Mouse (Mus musculus) stomach, embryonic 16.5 days (tissue): ENCODE measurements around the gene Rasgrf2. TPM values are rescaled to one million over a fixed set of nuclear protein-coding genes. Genes with fewer than 3 reads are reported as not detected.

Experiments used
- ATAC-seq: fragments of 200-750 bp; cut with Nextera tagmentation; 2 replicates; pipeline ENCODE4 v1.8.0; 2017; ENCODE audit warnings: moderate number of reproducible peaks, moderate TSS enrichment; ENCODE audit not compliant: insufficient read depth, low FRiP score
- H3K27ac ChIP-seq: fragments of 300-500 bp; sonication (generic); 2 replicates; pipeline ENCODE4 v1.5.1; 2014; ENCODE audit warnings: low read length
- H3K27me3 ChIP-seq: fragments of 300-500 bp; sonication (generic); 2 replicates; pipeline ENCODE4 v1.6.1; 2014; ENCODE audit warnings: low read length, control low read depth, mixed read lengths; ENCODE audit not compliant: control insufficient read depth, insufficient read depth
- H3K36me3 ChIP-seq: fragments of 300-500 bp; sonication (generic); 2 replicates; pipeline ENCODE4 v1.6.1; 2014; ENCODE audit warnings: low read length; ENCODE audit not compliant: control insufficient read depth, insufficient read depth
- H3K4me1 ChIP-seq: fragments of 300-500 bp; sonication (generic); 2 replicates; pipeline ENCODE4 v1.6.1; 2014; ENCODE audit warnings: low read length, control low read depth, mixed read lengths; ENCODE audit not compliant: control insufficient read depth, insufficient read depth
- H3K4me2 ChIP-seq: fragments of 300-500 bp; sonication (generic); 2 replicates; pipeline ENCODE4 v1.6.1; 2014; ENCODE audit warnings: low read depth, low read length, mixed read lengths
- H3K4me3 ChIP-seq: fragments of 300-500 bp; sonication (generic); replicated peaks from 2 replicates; pipeline ENCODE4 v1.5.1; 2014; ENCODE audit warnings: mild to moderate bottlenecking, low read length
- H3K9ac ChIP-seq: fragments of 300-500 bp; sonication (generic); 2 replicates; pipeline ENCODE4 v1.6.1; 2014; ENCODE audit warnings: low read length
- H3K9me3 ChIP-seq: fragments of 300-500 bp; sonication (generic); replicated peaks from 2 replicates; pipeline ENCODE4 v1.6.1; 2016; ENCODE audit warnings: low read length, control low read depth; ENCODE audit not compliant: control insufficient read depth
- WGBS: fragments of 180-500 bp; shearing (Covaris S2); extraction: QIAGEN DNeasy Blood & Tissue Kit; methylation state at CpG from one replicate; pipeline ENCODE4 v1.1.7; 2014; 5-methylcytosine and 5-hydroxymethylcytosine counted together
- polyA plus RNA-seq: library from polyadenylated mRNA; unstranded; fragments of >200 nt; fragmentation: Nextera tagmentation; extraction: Ambion mirVana; gene quantifications from 2 replicates; pipeline ENCODE4 v1.2.1, GENCODE M21; 2015

Gene Rasgrf2
- polyA plus RNA-seq, 1 experiment from 2014 or later = 0.77 TPM

DNA sequence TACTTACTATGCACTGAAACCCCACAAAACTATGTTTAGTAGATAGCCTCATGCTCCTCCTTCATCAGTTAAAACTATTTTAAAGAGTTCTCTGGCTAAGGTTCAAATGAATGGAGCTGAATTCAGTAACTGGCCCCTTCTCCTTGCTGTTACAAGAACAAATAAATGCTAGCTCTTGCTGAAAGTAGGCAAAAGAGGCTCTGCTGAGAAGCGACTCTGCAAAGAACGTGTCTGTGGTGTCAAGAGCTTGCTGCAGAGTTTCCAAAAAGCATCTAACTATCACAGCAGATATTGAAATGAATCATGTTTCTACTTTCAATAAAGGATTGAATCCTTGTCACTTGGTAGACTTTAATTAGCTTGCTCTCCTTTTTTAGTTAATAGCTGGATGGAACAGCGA, 106.3 kb downstream of the Rasgrf2 start:
- WGBS = 91% methylated on average over 3 of the region's 3 CpGs
- ATAC-seq = no peak

DNA sequence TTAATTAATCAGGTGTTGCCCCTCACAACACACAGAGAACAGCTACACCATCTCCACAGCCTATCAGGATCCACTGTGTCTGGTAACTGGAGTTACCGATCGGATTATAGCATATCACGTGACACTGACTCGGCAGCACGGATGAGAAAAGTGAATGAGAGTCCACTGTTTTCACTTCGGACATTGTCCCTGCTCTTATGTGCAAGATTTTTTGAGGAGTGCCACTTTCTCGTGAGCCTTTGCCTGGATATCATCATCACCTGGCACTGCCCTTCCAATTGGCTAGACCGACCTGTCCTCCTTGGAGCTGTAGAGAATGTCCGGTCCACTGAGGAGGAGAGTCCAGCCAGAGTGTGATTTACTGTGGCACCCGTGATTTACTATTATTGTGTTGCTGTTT, 109.3 kb downstream of the Rasgrf2 start:
- Histone ChIP-seq H3K9me3 (no peaks in the 10 kb centered on the region), H3K27me3 (no peaks in the 10 kb centered on the region), H3K4me1 (no peaks in the 10 kb centered on the region), H3K4me2 (no peak overlapping the region), H3K9ac (no peak overlapping the region), H3K4me3 (no peak overlapping the region), H3K27ac (no peak overlapping the region), H3K36me3 (no peaks in the 10 kb centered on the region)
- 87% methylated on average over 10 of the region's 10 CpGs for WGBS
- ATAC-seq = no peak

More for the DNA sequence above, 106.3 kb downstream of the Rasgrf2 start:
- Histone ChIP-seq H3K9ac (no peak overlapping the region), H3K4me2 (no peak overlapping the region), H3K9me3 (no peaks in the 10 kb centered on the region), H3K4me3 (no peak overlapping the region), H3K27ac (no peak overlapping the region), H3K36me3 (no peaks in the 10 kb centered on the region), H3K4me1 (no peaks in the 10 kb centered on the region), H3K27me3 (no peaks in the 10 kb centered on the region)

DNA sequence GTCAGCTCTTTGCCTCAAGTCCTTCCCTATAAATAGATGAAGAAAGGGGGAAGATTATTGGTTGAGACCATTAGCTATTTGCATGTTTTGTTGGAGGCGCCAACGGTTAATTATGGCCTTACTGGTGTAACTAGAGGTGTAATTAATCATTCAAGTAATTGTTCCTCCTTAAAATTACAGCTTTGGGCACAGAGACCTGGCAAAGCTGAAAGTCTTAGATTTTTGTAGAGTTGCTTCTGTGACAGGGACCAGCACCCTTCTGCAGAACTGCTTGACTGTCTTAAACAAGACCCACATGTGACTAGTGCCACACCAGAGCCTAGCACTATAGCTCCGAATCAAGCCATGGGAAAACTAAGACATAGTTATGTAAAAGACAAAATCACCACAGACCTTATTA, 134.5 kb downstream of the Rasgrf2 start:
- no peaks in the 10 kb centered on the region for H3K4me1 ChIP-seq
- no peak overlapping the region for H3K4me3 ChIP-seq
- 82% methylated on average over 3 of the region's 3 CpGs for WGBS
- no peaks in the 10 kb centered on the region for H3K9me3 ChIP-seq
- H3K27ac ChIP-seq = no peak overlapping the region
- ATAC-seq = no peak
- H3K4me2 ChIP-seq = no peak overlapping the region
- no peak overlapping the region for H3K9ac ChIP-seq
- no peaks in the 10 kb centered on the region for H3K27me3 ChIP-seq
- H3K36me3 ChIP-seq = no peaks in the 10 kb centered on the region

DNA sequence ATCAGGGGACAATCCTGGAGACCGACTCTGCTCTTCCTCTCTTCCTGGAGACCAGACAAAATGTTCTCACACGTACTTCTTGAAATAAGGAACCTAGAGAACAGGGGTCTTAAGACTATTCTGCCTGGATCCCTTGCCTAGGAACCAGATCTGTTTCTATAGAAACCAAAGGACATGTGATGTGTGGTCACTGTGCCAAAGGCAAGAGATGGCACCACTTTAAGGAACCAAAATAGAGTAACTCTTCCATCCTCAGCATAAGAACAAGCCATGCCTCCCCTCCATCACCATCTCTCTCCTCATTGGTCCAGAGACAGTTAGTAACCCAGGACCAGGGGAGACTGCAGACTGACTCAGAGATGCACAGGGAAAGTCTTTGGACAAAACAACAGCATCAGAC, 140.0 kb downstream of the Rasgrf2 start:
- Histone ChIP-seq H3K4me3 (no peak overlapping the region), H3K9me3 (no peaks in the 10 kb centered on the region), H3K9ac (no peak overlapping the region), H3K4me1 (no peaks in the 10 kb centered on the region), H3K27ac (no peak overlapping the region), H3K27me3 (no peaks in the 10 kb centered on the region), H3K36me3 (no peaks in the 10 kb centered on the region), H3K4me2 (no peak overlapping the region)
- ATAC-seq = no peak
- 84% methylated on average over 2 of the region's 2 CpGs for WGBS

DNA sequence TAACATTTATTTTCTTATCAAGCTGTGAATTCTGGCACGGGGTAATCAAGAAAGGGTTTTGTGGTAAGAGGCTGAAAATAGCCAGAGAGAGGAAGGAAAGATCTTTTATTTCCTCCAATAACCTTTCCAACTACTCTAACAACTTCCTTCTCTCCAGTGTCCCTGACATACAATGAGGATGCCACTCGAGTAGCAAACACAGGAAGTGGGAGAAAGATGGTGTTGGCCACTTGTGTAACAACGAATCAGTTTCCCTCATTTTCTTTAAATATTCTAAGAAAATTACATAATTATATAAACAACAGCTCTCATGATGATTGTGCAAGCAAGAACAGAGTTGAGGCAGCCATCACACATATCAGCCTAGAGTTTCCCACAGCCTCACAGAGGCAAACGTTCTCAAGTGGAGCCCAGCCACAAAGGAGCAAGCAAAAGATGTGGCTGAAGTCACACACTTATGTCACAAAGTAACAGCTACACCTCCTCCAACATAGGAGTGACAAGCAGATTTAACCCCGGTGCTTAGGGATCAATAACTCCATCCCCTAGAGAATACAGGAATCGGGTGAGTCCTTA, 140.7 kb downstream of the Rasgrf2 start:
- Histone ChIP-seq H3K27me3 (no peaks in the 10 kb centered on the region), H3K4me1 (no peaks in the 10 kb centered on the region), H3K27ac (no peak overlapping the region), H3K36me3 (no peaks in the 10 kb centered on the region), H3K9me3 (no peaks in the 10 kb centered on the region), H3K4me2 (no peak overlapping the region), H3K4me3 (no peak overlapping the region), H3K9ac (no peak overlapping the region)
- ATAC-seq = no peak
- WGBS = 59% methylated on average over 6 of the region's 6 CpGs

DNA sequence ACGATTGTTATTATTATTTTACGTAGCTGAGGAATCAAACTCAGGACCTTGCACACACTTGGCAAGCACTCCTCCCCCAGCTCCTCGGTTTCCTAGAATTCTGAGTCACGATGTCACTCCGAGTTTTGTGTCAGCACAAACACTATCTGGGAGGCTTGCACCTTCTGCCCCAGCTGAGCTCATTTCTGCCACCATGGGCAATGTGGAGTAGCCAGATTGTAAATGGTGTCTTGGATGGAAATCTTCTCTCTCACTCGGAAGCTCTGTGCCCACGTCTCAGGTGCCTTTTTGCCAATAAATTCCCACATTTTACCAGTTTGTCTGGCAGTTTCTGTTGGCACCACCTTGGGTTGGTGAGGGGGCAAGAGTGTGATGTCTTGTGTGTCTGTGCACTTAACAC, 143.1 kb downstream of the Rasgrf2 start:
- H3K4me1 ChIP-seq = no peaks in the 10 kb centered on the region
- no peaks in the 10 kb centered on the region for H3K27me3 ChIP-seq
- H3K36me3 ChIP-seq = no peaks in the 10 kb centered on the region
- H3K27ac ChIP-seq = no peak overlapping the region
- H3K9me3 ChIP-seq = no peaks in the 10 kb centered on the region
- no peak overlapping the region for H3K4me3 ChIP-seq
- H3K4me2 ChIP-seq = no peak overlapping the region
- ATAC-seq = no peak
- no peak overlapping the region for H3K9ac ChIP-seq
- WGBS = 83% methylated on average over 7 of the region's 7 CpGs

DNA sequence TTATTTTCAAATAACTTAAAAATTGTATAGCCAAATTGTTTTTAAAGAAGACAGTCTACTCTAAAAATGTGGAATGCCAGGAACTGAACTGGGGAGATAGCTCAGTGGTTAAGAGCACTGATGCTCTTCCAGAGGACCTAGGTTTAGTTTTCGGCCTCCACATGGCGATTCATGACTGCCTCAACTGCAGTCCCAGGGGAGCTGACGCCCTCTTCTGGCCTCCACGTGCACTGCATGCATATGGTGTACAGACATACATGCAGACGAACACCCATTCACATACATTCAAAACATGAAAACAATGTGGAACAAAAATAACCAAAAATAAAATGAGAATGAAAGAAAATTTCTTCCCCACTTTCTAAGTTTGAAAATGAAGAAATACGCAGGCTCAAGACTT, 144.5 kb downstream of the Rasgrf2 start:
- no peak for ATAC-seq
- no peaks in the 10 kb centered on the region for H3K36me3 ChIP-seq
- 87% methylated on average over 6 of the region's 6 CpGs for WGBS
- H3K9ac ChIP-seq = no peak overlapping the region
- no peak overlapping the region for H3K27ac ChIP-seq
- H3K4me3 ChIP-seq = no peak overlapping the region
- no peaks in the 10 kb centered on the region for H3K27me3 ChIP-seq
- no peak overlapping the region for H3K4me2 ChIP-seq
- H3K4me1 ChIP-seq = no peaks in the 10 kb centered on the region
- no peaks in the 10 kb centered on the region for H3K9me3 ChIP-seq

DNA sequence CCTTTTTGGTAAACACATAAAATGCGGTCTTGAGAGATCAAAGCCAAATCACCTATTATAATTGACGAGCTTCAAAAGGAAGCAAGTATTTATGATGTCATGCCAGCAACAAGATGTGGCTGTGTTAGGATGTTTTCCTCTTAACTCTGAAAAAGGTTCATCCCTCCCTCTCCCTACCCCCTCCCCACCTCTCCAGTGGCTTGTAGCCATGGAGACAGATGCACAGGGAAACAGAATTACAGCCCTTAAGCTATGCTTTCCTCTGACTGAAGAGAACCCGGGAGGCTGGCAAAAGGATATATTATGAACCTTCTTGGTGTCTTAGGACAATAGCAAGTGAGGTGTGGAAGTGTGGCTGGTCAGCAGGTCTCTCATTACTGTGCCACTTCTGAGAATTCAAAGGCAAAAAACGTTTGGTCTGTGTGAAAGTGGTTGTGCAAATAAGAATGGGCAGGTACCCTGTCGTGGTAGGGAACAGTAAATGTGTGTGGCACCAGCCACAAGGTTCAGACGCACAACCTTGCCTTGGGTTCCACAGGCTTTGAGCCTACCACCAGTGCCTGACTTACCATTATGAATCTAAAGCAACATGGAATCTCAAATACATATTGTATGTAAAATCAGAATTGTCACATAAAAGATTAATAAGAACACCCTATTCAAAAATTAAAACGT, 145.4 kb downstream of the Rasgrf2 start:
- Histone ChIP-seq H3K9me3 (no peaks in the 10 kb centered on the region), H3K36me3 (no peaks in the 10 kb centered on the region), H3K4me2 (no peak overlapping the region), H3K4me3 (no peak overlapping the region), H3K27me3 (no peaks in the 10 kb centered on the region), H3K4me1 (no peaks in the 10 kb centered on the region), H3K27ac (no peak overlapping the region), H3K9ac (no peak overlapping the region)
- no peak for ATAC-seq
- 52% methylated on average over 7 of the region's 7 CpGs for WGBS

DNA sequence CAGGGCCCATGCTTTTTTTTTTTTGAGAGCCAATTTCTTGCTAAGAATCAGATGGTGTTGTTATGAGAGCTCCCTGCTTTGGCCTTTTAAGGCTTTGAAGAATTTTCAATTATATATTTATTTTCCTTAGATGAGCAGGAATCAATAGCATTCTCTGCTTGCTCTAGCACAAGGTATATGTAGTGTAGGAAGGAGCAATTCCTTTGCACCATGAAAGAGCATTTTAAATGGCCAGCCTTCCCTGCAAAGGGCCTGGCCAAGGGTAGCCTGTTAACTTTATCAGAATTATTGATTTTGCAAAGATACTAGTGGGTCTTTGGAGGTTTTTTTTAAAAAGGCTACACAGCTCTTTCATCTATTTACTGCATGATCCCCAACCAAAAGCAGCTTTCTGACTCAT, 146.4 kb downstream of the Rasgrf2 start:
- Histone ChIP-seq H3K9ac (no peak overlapping the region), H3K9me3 (no peaks in the 10 kb centered on the region), H3K4me1 (no peaks in the 10 kb centered on the region), H3K27ac (no peak overlapping the region), H3K36me3 (no peaks in the 10 kb centered on the region), H3K4me3 (no peak overlapping the region), H3K4me2 (no peak overlapping the region), H3K27me3 (no peaks in the 10 kb centered on the region)
- ATAC-seq = no peak
